Mouse (Mus musculus): ENCODE results near the gene Pde8b. TPM values are rescaled to one million over a fixed set of nuclear protein-coding genes. Genes with fewer than 3 reads are reported as not detected.

Gene Pde8b
- polyA plus RNA-seq, 1 experiment from 2014 or later = 0.40 TPM

DNA sequence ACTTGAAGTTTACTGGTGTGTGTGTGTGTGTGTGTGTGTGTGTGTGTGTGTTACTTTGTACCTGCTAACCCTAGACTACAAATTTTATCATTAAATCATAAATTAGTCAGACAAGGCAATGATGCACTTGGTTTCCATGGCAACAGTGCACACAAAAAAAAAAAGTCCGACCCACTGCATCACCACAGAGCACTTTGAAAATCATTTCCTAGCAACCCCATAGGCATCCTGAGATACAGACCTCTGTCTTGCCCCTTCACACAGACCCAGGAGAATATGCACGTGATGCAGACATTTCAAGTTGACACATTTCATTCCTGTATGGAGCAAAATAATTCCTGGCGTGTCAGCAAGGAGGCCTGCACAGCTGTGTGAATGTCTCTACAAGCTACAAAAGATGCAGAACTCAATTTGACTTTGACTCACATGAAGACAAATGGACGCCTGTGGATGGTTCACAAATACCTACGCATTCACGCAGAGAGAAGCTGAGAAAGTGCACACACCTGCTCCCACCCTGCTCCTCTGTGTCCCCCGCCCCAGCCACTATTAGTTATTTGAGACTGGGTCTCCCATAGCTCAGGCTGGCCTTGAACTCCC is 53.9 kb downstream of the Pde8b start:
- H3K4me2 ChIP-seq (ENCODE audit: low read depth, low read length) = no peak overlapping the region
- no peaks in the 10 kb centered on the region for H3K9me3 ChIP-seq (replicated peaks; ENCODE audit: control insufficient read depth, low read length)
- H3K36me3 ChIP-seq (ENCODE audit: control insufficient read depth, insufficient read depth) = no peaks in the 10 kb centered on the region
- H3K27ac ChIP-seq (ENCODE audit: low read length) = no peak overlapping the region
- H3K4me1 ChIP-seq (ENCODE audit: control insufficient read depth, low read depth, low read length) = no peaks in the 10 kb centered on the region
- no peak overlapping the region for H3K9ac ChIP-seq (ENCODE audit: low read depth, low read length)
- WGBS (ENCODE audit: insufficient replicate concordance) = 60% methylated on average over 7 of the region's 7 CpGs
- H3K27me3 ChIP-seq (ENCODE audit: control insufficient read depth, insufficient read depth, low read depth, low read length) = no peaks in the 10 kb centered on the region
- no peak for ATAC-seq (ENCODE audit: low read depth)
- H3K4me3 ChIP-seq (ENCODE audit: low read depth, low read length) = no peak overlapping the region

DNA sequence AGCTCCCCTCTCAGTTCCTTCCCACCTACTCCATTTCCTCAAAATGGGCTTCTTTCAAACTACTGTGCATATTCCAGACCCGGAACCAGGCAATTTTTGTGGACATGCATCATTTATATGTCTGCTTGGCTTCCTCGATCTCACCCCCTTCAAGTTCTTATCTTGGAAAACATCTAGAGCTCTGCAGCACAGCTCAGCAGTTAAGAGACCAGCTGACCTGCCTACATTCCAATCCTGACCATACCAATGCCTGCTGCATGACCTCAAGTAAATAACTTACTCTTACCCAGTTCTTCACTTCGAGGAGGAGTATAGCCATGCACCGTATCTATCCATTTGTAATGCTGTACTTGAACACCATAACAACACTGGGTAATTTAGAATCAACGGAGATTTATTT is 58.2 kb downstream of the Pde8b start:
- Histone ChIP-seq H3K9me3 (replicated peaks; ENCODE audit: control insufficient read depth, low read length) (no peaks in the 10 kb centered on the region), H3K4me1 (ENCODE audit: control insufficient read depth, low read depth, low read length) (no peaks in the 10 kb centered on the region), H3K36me3 (ENCODE audit: control insufficient read depth, insufficient read depth) (no peaks in the 10 kb centered on the region), H3K27me3 (ENCODE audit: control insufficient read depth, insufficient read depth, low read depth, low read length) (no peaks in the 10 kb centered on the region), H3K4me3 (ENCODE audit: low read depth, low read length) (no peak overlapping the region), H3K9ac (ENCODE audit: low read depth, low read length) (no peak overlapping the region), H3K27ac (ENCODE audit: low read length) (no peak overlapping the region), H3K4me2 (ENCODE audit: low read depth, low read length) (no peak overlapping the region)
- WGBS (ENCODE audit: insufficient replicate concordance) = 63% methylated on average over 5 of the region's 5 CpGs
- no peak for ATAC-seq (ENCODE audit: low read depth)

DNA sequence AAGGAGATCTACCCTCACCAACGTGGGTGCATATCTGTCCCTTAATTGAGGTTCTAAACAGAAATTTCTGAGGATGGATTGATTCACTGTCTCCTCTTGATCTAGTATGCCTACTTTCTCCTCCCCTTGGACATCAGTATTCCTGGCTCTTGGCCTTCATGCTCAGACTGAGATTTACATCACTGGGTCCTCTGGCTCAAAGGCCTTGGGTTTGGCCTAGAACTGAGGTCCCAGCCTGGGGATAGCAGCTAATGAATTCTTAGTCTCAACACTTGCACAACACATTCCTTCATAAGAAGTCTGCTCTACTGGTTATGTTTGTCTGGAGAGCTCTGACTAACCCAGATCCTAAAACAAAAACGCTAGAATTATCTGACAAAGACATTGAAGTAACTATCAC is 61.0 kb downstream of the Pde8b start:
- Histone ChIP-seq H3K27me3 (ENCODE audit: control insufficient read depth, insufficient read depth, low read depth, low read length) (no peaks in the 10 kb centered on the region), H3K9ac (ENCODE audit: low read depth, low read length) (no peak overlapping the region), H3K9me3 (replicated peaks; ENCODE audit: control insufficient read depth, low read length) (no peaks in the 10 kb centered on the region), H3K36me3 (ENCODE audit: control insufficient read depth, insufficient read depth) (no peaks in the 10 kb centered on the region), H3K4me3 (ENCODE audit: low read depth, low read length) (no peak overlapping the region), H3K4me2 (ENCODE audit: low read depth, low read length) (no peak overlapping the region), H3K4me1 (ENCODE audit: control insufficient read depth, low read depth, low read length) (no peaks in the 10 kb centered on the region), H3K27ac (ENCODE audit: low read length) (no peak overlapping the region)
- 55% methylated on average over 2 of the region's 2 CpGs for WGBS (ENCODE audit: insufficient replicate concordance)
- no peak for ATAC-seq (ENCODE audit: low read depth)

DNA sequence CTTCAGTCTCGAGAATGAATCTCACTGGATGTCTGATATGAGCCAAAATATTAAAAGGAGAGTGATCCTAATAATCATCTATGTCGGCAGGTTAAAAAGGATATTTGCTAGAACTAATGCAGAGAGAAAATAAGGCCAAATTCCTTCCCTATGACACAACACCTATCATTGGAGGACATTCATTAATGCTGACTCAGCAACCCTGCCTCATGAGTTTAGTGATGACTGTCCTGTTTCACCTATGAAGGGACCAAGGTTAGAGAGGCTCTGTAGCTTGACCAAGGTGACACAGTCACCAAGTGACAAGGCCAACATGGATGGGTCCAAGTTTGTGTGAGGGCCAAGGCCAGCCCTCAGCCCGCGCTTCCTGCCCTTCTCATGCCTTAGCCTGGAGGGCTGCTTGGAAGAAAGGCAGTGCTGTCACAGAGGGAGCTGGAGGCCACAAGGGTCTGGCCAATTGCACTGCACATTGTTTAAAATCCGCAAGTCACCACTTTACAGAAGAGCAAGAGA is 62.9 kb downstream of the Pde8b start:
- Histone ChIP-seq H3K36me3 (ENCODE audit: control insufficient read depth, insufficient read depth) (no peaks in the 10 kb centered on the region), H3K27ac (ENCODE audit: low read length) (no peak overlapping the region), H3K4me2 (ENCODE audit: low read depth, low read length) (no peak overlapping the region), H3K4me3 (ENCODE audit: low read depth, low read length) (no peak overlapping the region), H3K4me1 (ENCODE audit: control insufficient read depth, low read depth, low read length) (no peaks in the 10 kb centered on the region), H3K9ac (ENCODE audit: low read depth, low read length) (no peak overlapping the region), H3K27me3 (ENCODE audit: control insufficient read depth, insufficient read depth, low read depth, low read length) (no peaks in the 10 kb centered on the region), H3K9me3 (replicated peaks; ENCODE audit: control insufficient read depth, low read length) (no peaks in the 10 kb centered on the region)
- 74% methylated on average over 5 of the region's 5 CpGs for WGBS (ENCODE audit: insufficient replicate concordance)
- ATAC-seq (ENCODE audit: low read depth) = no peak

GRCm38 (mm10) chr13:95186741-95187035 is 63.4 kb downstream of the Pde8b start:
- Histone ChIP-seq H3K36me3 (ENCODE audit: control insufficient read depth, insufficient read depth) (no peaks in the 10 kb centered on the region), H3K27ac (ENCODE audit: low read length) (no peak overlapping the region), H3K9ac (ENCODE audit: low read depth, low read length) (no peak overlapping the region), H3K4me2 (ENCODE audit: low read depth, low read length) (no peak overlapping the region), H3K4me1 (ENCODE audit: control insufficient read depth, low read depth, low read length) (no peaks in the 10 kb centered on the region), H3K9me3 (replicated peaks; ENCODE audit: control insufficient read depth, low read length) (no peaks in the 10 kb centered on the region), H3K4me3 (ENCODE audit: low read depth, low read length) (no peak overlapping the region), H3K27me3 (ENCODE audit: control insufficient read depth, insufficient read depth, low read depth, low read length) (no peaks in the 10 kb centered on the region)
- WGBS (ENCODE audit: insufficient replicate concordance) = 64% methylated on average over 4 of the region's 4 CpGs
- ATAC-seq (ENCODE audit: low read depth) = no peak

DNA sequence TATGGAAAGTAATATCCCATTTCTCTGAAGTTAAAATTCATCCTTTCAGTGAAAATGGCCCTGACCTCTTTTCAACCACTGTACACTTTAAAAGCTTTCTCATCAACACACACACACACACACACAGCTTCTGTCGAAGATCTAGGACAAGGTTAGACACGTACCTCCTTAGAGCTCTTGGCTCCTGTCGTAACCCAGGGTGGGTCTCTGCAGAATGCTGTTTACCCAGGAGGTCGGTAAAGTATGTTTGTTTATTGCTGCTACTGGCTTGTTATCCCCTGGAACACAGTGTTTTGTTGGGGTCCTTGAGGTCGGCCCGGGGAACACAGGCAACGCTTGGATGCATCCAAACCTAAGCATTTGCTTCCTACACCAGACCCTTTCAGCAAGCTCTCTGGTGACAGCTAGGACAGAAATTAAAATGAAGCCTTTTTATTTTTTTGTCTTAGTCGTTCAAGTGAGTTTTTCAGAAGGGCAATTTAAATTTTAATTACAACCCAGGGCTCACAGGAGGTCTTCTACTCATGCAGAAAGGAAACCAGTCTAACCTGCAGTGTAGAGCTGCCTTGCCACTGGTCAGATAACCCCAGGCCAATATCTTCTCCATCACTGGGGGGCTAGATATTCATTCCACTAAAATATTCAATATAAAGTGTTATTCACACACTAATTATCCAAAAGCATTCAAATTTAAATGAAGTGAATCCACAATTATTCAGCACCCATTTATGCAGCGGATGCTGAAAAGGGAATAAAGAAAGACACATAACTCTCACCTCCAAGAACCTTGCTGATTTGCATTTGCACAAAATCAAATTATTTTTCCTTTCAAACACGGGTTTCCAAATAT is 64.0 kb downstream of the Pde8b start:
- WGBS (ENCODE audit: insufficient replicate concordance) = 39% methylated on average over 10 of the region's 10 CpGs
- H3K27ac ChIP-seq (ENCODE audit: low read length) = no peak overlapping the region

DNA sequence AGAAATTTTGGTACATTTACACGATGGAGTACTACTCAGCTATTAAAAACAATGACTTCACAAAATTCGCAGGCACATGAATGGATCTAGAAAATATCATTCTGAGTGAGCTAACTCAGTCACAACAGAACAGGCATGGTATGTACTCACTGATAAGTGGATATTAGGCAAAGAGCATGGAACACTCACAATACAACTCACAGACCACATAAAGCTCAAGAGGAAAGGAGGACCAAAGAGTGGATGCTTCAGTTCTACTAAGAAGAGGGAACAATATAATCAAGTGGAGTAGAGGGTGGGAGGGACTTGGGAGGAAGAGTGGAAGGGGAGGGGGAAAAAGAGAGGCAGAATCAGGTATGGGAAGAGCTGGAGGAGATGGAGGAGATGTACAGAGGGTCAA is 66.5 kb downstream of the Pde8b start:
- H3K9me3 ChIP-seq (replicated peaks; ENCODE audit: control insufficient read depth, low read length) = no peaks in the 10 kb centered on the region
- ATAC-seq (ENCODE audit: low read depth) = no peak
- H3K27me3 ChIP-seq (ENCODE audit: control insufficient read depth, insufficient read depth, low read depth, low read length) = no peaks in the 10 kb centered on the region
- H3K4me2 ChIP-seq (ENCODE audit: low read depth, low read length) = no peak overlapping the region
- no peak overlapping the region for H3K9ac ChIP-seq (ENCODE audit: low read depth, low read length)
- H3K4me1 ChIP-seq (ENCODE audit: control insufficient read depth, low read depth, low read length) = no peaks in the 10 kb centered on the region
- H3K4me3 ChIP-seq (ENCODE audit: low read depth, low read length) = no peak overlapping the region
- no peak overlapping the region for H3K27ac ChIP-seq (ENCODE audit: low read length)
- H3K36me3 ChIP-seq (ENCODE audit: control insufficient read depth, insufficient read depth) = no peaks in the 10 kb centered on the region
- 62% methylated on average over 2 of the region's 2 CpGs for WGBS (ENCODE audit: insufficient replicate concordance)

More for the DNA sequence above, 64.0 kb downstream of the Pde8b start:
- no peak overlapping the region for H3K4me3 ChIP-seq (ENCODE audit: low read depth, low read length)
- no peaks in the 10 kb centered on the region for H3K9me3 ChIP-seq (replicated peaks; ENCODE audit: control insufficient read depth, low read length)
- no peaks in the 10 kb centered on the region for H3K4me1 ChIP-seq (ENCODE audit: control insufficient read depth, low read depth, low read length)
- no peaks in the 10 kb centered on the region for H3K36me3 ChIP-seq (ENCODE audit: control insufficient read depth, insufficient read depth)
- H3K27me3 ChIP-seq (ENCODE audit: control insufficient read depth, insufficient read depth, low read depth, low read length) = no peaks in the 10 kb centered on the region
- H3K9ac ChIP-seq (ENCODE audit: low read depth, low read length) = no peak overlapping the region
- H3K4me2 ChIP-seq (ENCODE audit: low read depth, low read length) = no peak overlapping the region
- no peak for ATAC-seq (ENCODE audit: low read depth)

DNA sequence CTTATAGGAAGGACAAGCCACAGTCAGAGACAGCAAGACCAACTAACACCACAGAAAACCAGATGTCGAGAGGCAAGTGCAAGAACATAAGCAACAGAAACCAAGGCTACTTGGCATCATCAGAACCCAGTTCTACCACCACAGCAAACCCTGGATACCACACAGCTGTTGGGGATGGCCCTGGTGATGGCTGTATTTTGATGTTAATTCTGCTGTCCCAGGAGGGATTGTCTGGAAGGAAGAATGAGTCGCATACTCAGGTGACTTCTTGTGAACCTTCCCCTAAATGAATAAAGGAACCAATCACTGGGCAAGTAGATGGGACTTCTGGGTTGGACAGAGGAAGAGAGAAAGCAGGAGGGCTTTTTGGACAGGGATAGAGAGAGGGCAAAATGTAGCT is 69.9 kb downstream of the Pde8b start:
- no peak overlapping the region for H3K9ac ChIP-seq (ENCODE audit: low read depth, low read length)
- WGBS (ENCODE audit: insufficient replicate concordance) = 67% methylated on average over 2 of the region's 2 CpGs
- ATAC-seq (ENCODE audit: low read depth) = no peak

DNA sequence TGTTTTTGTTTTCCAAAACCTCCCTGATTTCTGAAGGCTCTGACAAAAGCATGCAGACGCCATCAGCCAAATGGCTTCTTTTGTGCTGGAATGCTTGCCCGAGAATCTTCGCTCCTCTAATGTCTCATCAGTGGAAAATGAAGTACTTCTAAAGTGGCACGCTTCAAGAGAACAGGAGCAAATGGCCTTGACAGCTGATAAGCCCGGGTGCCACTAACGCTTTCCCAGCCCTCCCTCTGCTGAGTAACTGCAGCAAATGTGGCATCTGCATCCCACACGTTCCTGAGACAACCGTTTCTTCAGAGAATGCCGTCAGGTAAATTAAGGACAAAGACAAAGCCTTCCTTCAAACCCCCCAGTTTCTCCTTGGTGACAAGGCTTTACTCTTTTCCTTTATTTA is 72.8 kb downstream of the Pde8b start:
- no peaks in the 10 kb centered on the region for H3K9me3 ChIP-seq (replicated peaks; ENCODE audit: control insufficient read depth, low read length)
- ATAC-seq (ENCODE audit: low read depth) = no peak

More for the DNA sequence above, 69.9 kb downstream of the Pde8b start:
- Histone ChIP-seq H3K27me3 (ENCODE audit: control insufficient read depth, insufficient read depth, low read depth, low read length) (no peaks in the 10 kb centered on the region), H3K4me2 (ENCODE audit: low read depth, low read length) (no peak overlapping the region), H3K4me3 (ENCODE audit: low read depth, low read length) (no peak overlapping the region), H3K36me3 (ENCODE audit: control insufficient read depth, insufficient read depth) (no peaks in the 10 kb centered on the region), H3K27ac (ENCODE audit: low read length) (no peak overlapping the region), H3K9me3 (replicated peaks; ENCODE audit: control insufficient read depth, low read length) (no peaks in the 10 kb centered on the region), H3K4me1 (ENCODE audit: control insufficient read depth, low read depth, low read length) (no peaks in the 10 kb centered on the region)

More for the DNA sequence above, 72.8 kb downstream of the Pde8b start:
- 37% methylated on average over 9 of the region's 9 CpGs for WGBS (ENCODE audit: insufficient replicate concordance)
- Histone ChIP-seq H3K4me1 (ENCODE audit: control insufficient read depth, low read depth, low read length) (no peaks in the 10 kb centered on the region), H3K27ac (ENCODE audit: low read length) (no peak overlapping the region), H3K4me3 (ENCODE audit: low read depth, low read length) (no peak overlapping the region), H3K4me2 (ENCODE audit: low read depth, low read length) (no peak overlapping the region), H3K36me3 (ENCODE audit: control insufficient read depth, insufficient read depth) (no peaks in the 10 kb centered on the region), H3K9ac (ENCODE audit: low read depth, low read length) (no peak overlapping the region), H3K27me3 (ENCODE audit: control insufficient read depth, insufficient read depth, low read depth, low read length) (no peaks in the 10 kb centered on the region)

Data from liver, embryonic 16.5 days (tissue).